Mouse (Mus musculus) liver, adult 2 months (tissue): ENCODE results near the gene Oxld1.

Source experiments
- CTCF ChIP-seq: fragments of 200-500 bp; IDR thresholded peaks from 2 replicates; pipeline ENCODE4 v1.5.1; 2011; ENCODE audit warnings: low read depth, low read length, control low read depth
- POLR2A ChIP-seq: fragments of 200-500 bp; IDR thresholded peaks from 2 replicates; pipeline ENCODE4 v1.6.1; 2011; ENCODE audit warnings: low read length, control low read depth; ENCODE audit not compliant: insufficient read depth; ENCODE audit errors: extremely low read depth

DNA sequence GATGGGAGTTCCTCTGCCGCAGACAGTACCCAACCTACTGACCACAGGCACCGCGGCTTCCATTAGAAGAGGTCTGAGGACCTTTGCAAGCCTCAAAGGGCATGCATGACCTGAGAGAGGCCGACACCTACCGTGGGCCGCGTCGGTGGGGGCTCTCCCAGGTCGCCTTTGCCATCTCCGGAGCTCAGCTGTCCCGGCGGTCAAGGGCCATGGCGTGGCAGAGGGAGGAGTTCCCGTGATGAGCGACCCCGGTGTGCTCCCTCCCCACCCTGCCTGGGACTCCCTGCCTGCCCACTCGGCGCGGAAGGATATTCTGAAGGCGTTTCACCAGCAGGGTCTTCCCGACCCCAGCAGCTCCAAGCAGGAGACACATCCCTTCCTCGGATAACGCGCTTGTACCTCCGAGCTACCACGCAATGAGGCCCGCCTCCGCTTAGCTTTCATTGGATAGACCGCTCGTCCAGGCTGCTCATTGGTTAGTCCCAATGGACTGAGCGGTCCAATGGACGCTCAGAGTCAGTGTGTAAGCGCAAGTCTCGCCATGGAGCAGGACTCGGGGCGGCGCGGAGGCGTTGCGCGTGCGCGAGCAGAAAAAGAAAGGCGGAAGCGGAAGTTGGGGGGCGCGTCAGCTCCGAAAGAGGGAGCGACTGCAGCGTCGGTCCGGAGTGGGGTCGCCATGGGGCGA is 9.3 kb upstream of the Oxld1 start, which contains the start of gene Arl16:
- TF ChIP-seq CTCF (no peak), POLR2A (peak; percentile 87)
